ENCODE assay signal across 9 mouse cellular contexts in genomic region chr4:81999654-82000314, GRCm38 (mm10).
DNase-seq lines count a peak whose midpoint lies in the region; ATAC-seq and TF ChIP-seq lines count a peak whose summit lies in the region.
"Had no signal": no experiment of that assay in that cellular context is flagged by ENCODE, and none has a peak within 500 bp of the region (broad histone marks: within the 10 kb centered on the region; RNA-seq: fewer than 3 reads in every experiment).

No protein-coding gene starts in this region.

- H3K36me3 ChIP-seq in midbrain, embryonic 12.5 days, result no peaks in the 10 kb centered on the region
- no peaks in the 10 kb centered on the region for H3K36me3 ChIP-seq in midbrain, embryonic 16.5 days (ENCODE audit: control insufficient read depth, insufficient read depth, low read length)
- no peaks in the 10 kb centered on the region for H3K36me3 ChIP-seq in intestine, embryonic 16.5 days (ENCODE audit: control insufficient read depth, insufficient read depth, low read length)
- no peaks in the 10 kb centered on the region for H3K36me3 ChIP-seq in thymus, adult 2 months (ENCODE audit: control insufficient read depth, insufficient read depth, low read length)
- H3K36me3 ChIP-seq: stomach, embryonic 15.5 days had no signal

- ATAC-seq in midbrain, embryonic 12.5 days (ENCODE audit: low FRiP score, low read depth), result 0 out of 2 replicates have a peak, but pooled peaks have one; percentile 12
- ATAC-seq in midbrain, embryonic 16.5 days, result no peak
- ATAC-seq in intestine, embryonic 16.5 days, result no peak

- 61% methylated on average over 11 of the region's 11 CpGs for WGBS in midbrain, embryonic 12.5 days
- 47% methylated on average over 11 of the region's 11 CpGs for WGBS in midbrain, embryonic 16.5 days
- 52% methylated on average over 11 of the region's 11 CpGs for WGBS in intestine, embryonic 16.5 days
- WGBS in thymus, adult 2 months, result 76% methylated on average over 11 of the region's 11 CpGs

- H3K27ac ChIP-seq in midbrain, embryonic 12.5 days (replicated peaks), result no peak overlapping the region
- no peak overlapping the region for H3K27ac ChIP-seq in midbrain, embryonic 16.5 days (ENCODE audit: low read length)
- H3K27ac ChIP-seq in intestine, embryonic 16.5 days (ENCODE audit: low read length), result no peak overlapping the region
- no peak overlapping the region for H3K27ac ChIP-seq in thymus, adult 2 months (ENCODE audit: control insufficient read depth, insufficient read depth, low read length)

- TF ChIP-seq CTCF in thymus, adult 2 months (IDR thresholded peaks at IDR 0.05; ENCODE audit: borderline replicate concordance, control insufficient read depth, extremely low read depth, insufficient read depth, low read length, poor library complexity), result no peak

- no peak overlapping the region for H3K9ac ChIP-seq in midbrain, embryonic 12.5 days (replicated peaks)
- H3K9ac ChIP-seq in midbrain, embryonic 16.5 days (ENCODE audit: low read depth, low read length), result no peak overlapping the region
- H3K9ac ChIP-seq in intestine, embryonic 16.5 days (ENCODE audit: low read depth, low read length), result no peak overlapping the region
- H3K9ac ChIP-seq: stomach, embryonic 15.5 days had no signal

- DNase-seq in frontal cortex, adult 2 months (ENCODE audit: extremely low spot score in 1 of 2, low spot score in 1 of 2), result peak; percentile 31 to 59
- peak; percentile 18 for DNase-seq in layer of hippocampus, adult 9-11 months
- peak; percentile 56 for DNase-seq in lung, postnatal 14 days
- no peak for DNase-seq in thymus, postnatal 36 days
- no peak for DNase-seq in thymus, adult 2 months

- H3K4me3 ChIP-seq in midbrain, embryonic 12.5 days, result no peak overlapping the region
- H3K4me3 ChIP-seq in midbrain, embryonic 16.5 days (ENCODE audit: low read depth, low read length), result no peak overlapping the region
- no peak overlapping the region for H3K4me3 ChIP-seq in intestine, embryonic 16.5 days (ENCODE audit: low read length)
- H3K4me3 ChIP-seq in thymus, adult 2 months (ENCODE audit: control insufficient read depth, insufficient read depth, low read length), result no peak overlapping the region
- H3K4me3 ChIP-seq: stomach, embryonic 15.5 days had no signal

- no peak overlapping the region for H3K4me2 ChIP-seq in midbrain, embryonic 12.5 days (replicated peaks)
- no peak overlapping the region for H3K4me2 ChIP-seq in midbrain, embryonic 16.5 days (ENCODE audit: low read length)
- H3K4me2 ChIP-seq in intestine, embryonic 16.5 days (ENCODE audit: low read depth, low read length), result no peak overlapping the region
- H3K4me2 ChIP-seq: stomach, embryonic 15.5 days had no signal

- H3K27me3 ChIP-seq in midbrain, embryonic 12.5 days, result no peaks in the 10 kb centered on the region
- no peaks in the 10 kb centered on the region for H3K27me3 ChIP-seq in midbrain, embryonic 16.5 days (ENCODE audit: control insufficient read depth, insufficient read depth, low read depth, low read length)
- H3K27me3 ChIP-seq in intestine, embryonic 16.5 days (replicated peaks; ENCODE audit: control insufficient read depth, insufficient read depth, low read length), result no peaks in the 10 kb centered on the region
- H3K27me3 ChIP-seq in thymus, adult 2 months (ENCODE audit: control insufficient read depth, insufficient read depth, low read length), result no peaks in the 10 kb centered on the region
- H3K27me3 ChIP-seq: stomach, embryonic 15.5 days had no signal

- no peaks in the 10 kb centered on the region for H3K9me3 ChIP-seq in midbrain, embryonic 12.5 days
- no peaks in the 10 kb centered on the region for H3K9me3 ChIP-seq in midbrain, embryonic 16.5 days (replicated peaks; ENCODE audit: control insufficient read depth, low read length, poor library complexity, severe bottlenecking)
- H3K9me3 ChIP-seq in intestine, embryonic 16.5 days (ENCODE audit: control insufficient read depth, low read length), result no peaks in the 10 kb centered on the region
- H3K9me3 ChIP-seq: stomach, embryonic 15.5 days had no signal

- H3K4me1 ChIP-seq in midbrain, embryonic 12.5 days, result peaks cover 6% of the 10 kb centered on the region; the same call in 1 of the 2 replicates
- H3K4me1 ChIP-seq in midbrain, embryonic 16.5 days (ENCODE audit: control insufficient read depth, insufficient read depth, low read length), result no peaks in the 10 kb centered on the region
- H3K4me1 ChIP-seq in intestine, embryonic 16.5 days (ENCODE audit: control insufficient read depth, insufficient read depth, low read length), result no peaks in the 10 kb centered on the region
- no peaks in the 10 kb centered on the region for H3K4me1 ChIP-seq in thymus, adult 2 months (replicated peaks; ENCODE audit: control insufficient read depth, insufficient read depth, low read length)

- no peak for TF ChIP-seq POLR2A in thymus, adult 2 months (IDR thresholded peaks at IDR 0.05; ENCODE audit: control insufficient read depth, extremely low read depth, insufficient read depth, low read length, poor library complexity)

Comparison
In these comparisons a context has a peak if more than half of its experiments do, and no peak if none do; other contexts are left out.
1. DNase-seq: peak in frontal cortex, adult 2 months (2 of 2), layer of hippocampus, adult 9-11 months (single experiment) and lung, postnatal 14 days (single experiment); none in thymus, postnatal 36 days (0 of 2) and thymus, adult 2 months (single experiment).